Mouse (Mus musculus): ENCODE data around the gene Kcne4. TPM values are rescaled to one million over a fixed set of nuclear protein-coding genes. Genes with fewer than 3 reads are reported as not detected.

Gene Kcne4
- polyA plus RNA-seq, 1 experiment from 2014 or later = 1.0 TPM

GRCm38 (mm10) chr1:78864799-78865346, 48.3 kb downstream of the Kcne4 start:
- DNase-seq (ENCODE audit: low spot score, missing footprints) = no peak
- WGBS = 84% methylated on average over 4 of the region's 4 CpGs
- no peaks in the 10 kb centered on the region for H3K27me3 ChIP-seq (ENCODE audit: control insufficient read depth, insufficient read depth, low read length)
- no peak overlapping the region for H3K9ac ChIP-seq (ENCODE audit: low read length)
- no peaks in the 10 kb centered on the region for H3K36me3 ChIP-seq (ENCODE audit: control insufficient read depth, insufficient read depth, low read length)
- no peak overlapping the region for H3K4me2 ChIP-seq
- H3K27ac ChIP-seq (ENCODE audit: low read depth, low read length) = no peak overlapping the region
- no peaks in the 10 kb centered on the region for H3K4me1 ChIP-seq (ENCODE audit: control insufficient read depth, insufficient read depth, low read length)
- H3K4me3 ChIP-seq (ENCODE audit: low read depth, low read length) = no peak overlapping the region
- no peak for ATAC-seq (ENCODE audit: low FRiP score)
- H3K9me3 ChIP-seq (ENCODE audit: control insufficient read depth, low read length) = no peaks in the 10 kb centered on the region

- no peaks in the 10 kb centered on the region for H3K9me3 ChIP-seq (ENCODE audit: control insufficient read depth, low read length)
- no peaks in the 10 kb centered on the region for H3K4me1 ChIP-seq (ENCODE audit: control insufficient read depth, insufficient read depth, low read length)
- no peak overlapping the region for H3K4me2 ChIP-seq
- H3K27ac ChIP-seq (ENCODE audit: low read depth, low read length) = no peak overlapping the region
- ATAC-seq (ENCODE audit: low FRiP score) = no peak
- no peak overlapping the region for H3K4me3 ChIP-seq (ENCODE audit: low read depth, low read length)
- no peaks in the 10 kb centered on the region for H3K36me3 ChIP-seq (ENCODE audit: control insufficient read depth, insufficient read depth, low read length)
- H3K27me3 ChIP-seq (ENCODE audit: control insufficient read depth, insufficient read depth, low read length) = no peaks in the 10 kb centered on the region
- no peak overlapping the region for H3K9ac ChIP-seq (ENCODE audit: low read length)
- DNase-seq (ENCODE audit: low spot score, missing footprints) = no peak
- WGBS = 90% methylated on average over 5 of the region's 5 CpGs
Measured at GRCm38 (mm10) chr1:78865991-78866390, 49.4 kb downstream of the Kcne4 start.

- 89% methylated on average over 2 of the region's 2 CpGs for WGBS
- Histone ChIP-seq H3K27ac (ENCODE audit: low read depth, low read length) (no peak overlapping the region), H3K27me3 (ENCODE audit: control insufficient read depth, insufficient read depth, low read length) (no peaks in the 10 kb centered on the region), H3K9me3 (ENCODE audit: control insufficient read depth, low read length) (no peaks in the 10 kb centered on the region), H3K4me1 (ENCODE audit: control insufficient read depth, insufficient read depth, low read length) (no peaks in the 10 kb centered on the region), H3K4me2 (no peak overlapping the region), H3K9ac (ENCODE audit: low read length) (no peak overlapping the region), H3K36me3 (ENCODE audit: control insufficient read depth, insufficient read depth, low read length) (no peaks in the 10 kb centered on the region), H3K4me3 (ENCODE audit: low read depth, low read length) (no peak overlapping the region)
- no peak for DNase-seq (ENCODE audit: low spot score, missing footprints)
- ATAC-seq (ENCODE audit: low FRiP score) = no peak
Measured at GRCm38 (mm10) chr1:78866455-78866854, 49.9 kb downstream of the Kcne4 start.

Other genes starting within 250 kb of the Kcne4 start
- gene Acsl3, start 158.9 kb upstream of the Kcne4 start, polyA plus RNA-seq (2014; fragmentation: Nextera tagmentation; extraction: Ambion mirVana) = 97.9 and 109 TPM in 2 replicates
- gene Utp14b, start 158.7 kb upstream of the Kcne4 start, polyA plus RNA-seq (2014; fragmentation: Nextera tagmentation; extraction: Ambion mirVana) = 5.3 and 6.0 TPM in 2 replicates

All from midbrain, embryonic 11.5 days (tissue).